Mouse (Mus musculus) heart, embryonic 16.5 days (tissue): ENCODE data around the gene Myo7a. TPM values are rescaled to one million over a fixed set of nuclear protein-coding genes. Genes with fewer than 3 reads are reported as not detected.

ENCODE experiments used
- ATAC-seq: fragments of 200-750 bp; cut with Nextera tagmentation; replicated peaks from 2 replicates; pipeline ENCODE4 v1.8.0; 2017; ENCODE audit warnings: moderate number of reproducible peaks; ENCODE audit not compliant: insufficient read depth, low FRiP score; ENCODE audit errors: extremely low read depth
- H3K27ac ChIP-seq: fragments of 300-500 bp; sonication (generic); 2 replicates; pipeline ENCODE4 v1.5.1; 2014; ENCODE audit warnings: mild to moderate bottlenecking, low read length, control low read depth, moderate library complexity
- H3K27me3 ChIP-seq: fragments of 300-500 bp; sonication (generic); 2 replicates; pipeline ENCODE4 v1.6.1; 2014; ENCODE audit warnings: low read length, mixed read lengths; ENCODE audit not compliant: control insufficient read depth, insufficient read depth
- H3K36me3 ChIP-seq: fragments of 300-500 bp; sonication (generic); 2 replicates; pipeline ENCODE4 v1.6.1; 2014; ENCODE audit not compliant: control insufficient read depth, insufficient read depth
- H3K4me1 ChIP-seq: fragments of 300-500 bp; sonication (generic); 2 replicates; pipeline ENCODE4 v1.6.1; 2014; ENCODE audit warnings: low read length, mixed read lengths; ENCODE audit not compliant: control insufficient read depth, insufficient read depth
- H3K4me2 ChIP-seq: fragments of 300-500 bp; sonication (generic); 2 replicates; pipeline ENCODE4 v1.6.1; 2014; ENCODE audit warnings: low read depth, mild to moderate bottlenecking, control low read depth, low read length
- H3K4me3 ChIP-seq: fragments of 300-500 bp; sonication (generic); 2 replicates; pipeline ENCODE4 v1.5.1; 2014; ENCODE audit warnings: mild to moderate bottlenecking, control low read depth, low read length
- H3K9ac ChIP-seq: fragments of 300-500 bp; sonication (generic); 2 replicates; pipeline ENCODE4 v1.6.1; 2014; ENCODE audit warnings: low read length, control low read depth
- H3K9me3 ChIP-seq: fragments of 300-500 bp; sonication (generic); replicated peaks from 2 replicates; pipeline ENCODE4 v1.6.1; 2016; ENCODE audit warnings: low read length; ENCODE audit not compliant: control insufficient read depth
- WGBS: fragments of 180-500 bp; shearing (Covaris S2); extraction: QIAGEN DNeasy Blood & Tissue Kit; methylation state at CpG from one replicate; pipeline ENCODE4 v1.1.7; 2014; 5-methylcytosine and 5-hydroxymethylcytosine counted together
- polyA plus RNA-seq: library from polyadenylated mRNA; unstranded; fragments of >200 nt; fragmentation: Nextera tagmentation; extraction: Ambion mirVana; gene quantifications from 2 replicates; pipeline ENCODE4 v1.2.1, GENCODE M21; 2015

The Myo7a gene
- polyA plus RNA-seq, 1 experiment from 2014 or later = 4.8 TPM

- no peak overlapping the region for H3K27ac ChIP-seq
- no peaks in the 10 kb centered on the region for H3K36me3 ChIP-seq
- no peak for ATAC-seq
- H3K9ac ChIP-seq = no peak overlapping the region
- no peaks in the 10 kb centered on the region; the same call in 1 of the 2 replicates for H3K27me3 ChIP-seq
- H3K4me3 ChIP-seq = no peak overlapping the region
- no peak overlapping the region for H3K4me2 ChIP-seq
- no peaks in the 10 kb centered on the region for H3K9me3 ChIP-seq
- peaks cover 16% of the 10 kb centered on the region for H3K4me1 ChIP-seq
- WGBS = 59% methylated on average over 3 of the region's 3 CpGs
Measured at GRCm38 (mm10) chr7:98137583-98137982, 18.3 kb upstream of the Myo7a start.

DNA sequence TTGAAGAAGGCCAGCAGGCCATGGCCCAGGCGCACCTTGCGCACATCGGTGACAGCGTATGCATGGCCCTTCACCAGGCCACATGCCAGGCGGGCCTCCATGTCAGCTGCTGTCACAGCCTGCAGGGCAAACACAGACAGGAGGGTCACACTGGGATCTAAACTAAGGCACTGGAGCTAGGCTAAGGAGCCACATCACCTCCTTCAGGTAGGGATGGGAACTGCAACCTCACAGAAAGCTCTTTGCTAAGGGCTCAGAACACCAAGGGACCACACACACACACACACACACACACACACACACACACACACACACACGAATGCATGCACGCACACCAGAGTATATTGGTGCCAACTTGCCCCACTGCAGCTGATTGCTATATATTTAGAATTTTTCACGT lies 12.4 kb upstream of the Myo7a start:
- no peak overlapping the region for H3K4me2 ChIP-seq
- no peak for ATAC-seq
- 88% methylated on average over 8 of the region's 8 CpGs for WGBS
- no peaks in the 10 kb centered on the region for H3K9me3 ChIP-seq
- H3K27me3 ChIP-seq = no peaks in the 10 kb centered on the region
- no peaks in the 10 kb centered on the region for H3K36me3 ChIP-seq
- no peak overlapping the region for H3K4me3 ChIP-seq
- no peak overlapping the region for H3K9ac ChIP-seq
- H3K27ac ChIP-seq = no peak overlapping the region
- H3K4me1 ChIP-seq = no peaks in the 10 kb centered on the region

- Histone ChIP-seq H3K27ac (no peak overlapping the region), H3K27me3 (no peaks in the 10 kb centered on the region)
- no peak for ATAC-seq
Measured at GRCm38 (mm10) chr7:98125473-98125872, 6.1 kb upstream of the Myo7a start.

GRCm38 (mm10) chr7:98124701-98125100 lies 5.4 kb upstream of the Myo7a start:
- H3K4me3 ChIP-seq = no peak overlapping the region
- no peak for ATAC-seq
- no peaks in the 10 kb centered on the region for H3K27me3 ChIP-seq
- no peak overlapping the region for H3K4me2 ChIP-seq
- H3K27ac ChIP-seq = no peak overlapping the region
- no peaks in the 10 kb centered on the region for H3K36me3 ChIP-seq
- peaks cover 3% of the 10 kb centered on the region; the same call in 1 of the 2 replicates for H3K4me1 ChIP-seq
- 35% methylated on average over 5 of the region's 5 CpGs for WGBS
- no peaks in the 10 kb centered on the region for H3K9me3 ChIP-seq
- no peak overlapping the region for H3K9ac ChIP-seq

More at GRCm38 (mm10) chr7:98125473-98125872, 6.1 kb upstream of the Myo7a start:
- H3K4me1 ChIP-seq = peaks cover 1% of the 10 kb centered on the region; the same call in 1 of the 2 replicates
- no peak overlapping the region for H3K4me3 ChIP-seq
- 26% methylated on average over 5 of the region's 5 CpGs for WGBS
- no peak overlapping the region for H3K9ac ChIP-seq
- no peaks in the 10 kb centered on the region for H3K9me3 ChIP-seq
- H3K36me3 ChIP-seq = no peaks in the 10 kb centered on the region
- no peak overlapping the region for H3K4me2 ChIP-seq

DNA sequence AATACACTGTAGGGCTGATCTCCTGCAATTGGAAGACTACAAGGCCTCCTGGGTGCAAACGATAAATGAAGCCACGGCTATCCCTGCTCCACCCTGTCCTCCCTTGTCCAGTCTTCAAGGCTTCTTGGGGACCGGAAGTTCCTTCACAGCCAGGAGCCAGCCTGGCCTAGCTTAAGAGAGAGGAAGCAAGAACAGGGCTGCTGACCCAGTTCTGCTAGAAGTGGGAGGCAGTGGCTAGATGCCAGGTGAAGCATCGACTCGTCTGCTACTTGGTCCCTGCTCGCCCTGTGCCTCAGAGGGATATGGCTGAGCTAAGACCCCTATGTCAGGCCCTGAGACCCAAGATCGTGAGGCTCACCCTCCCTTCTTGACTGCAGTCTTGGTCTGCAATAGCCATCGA lies 2.3 kb upstream of the Myo7a start:
- peaks cover 11% of the 10 kb centered on the region for H3K4me1 ChIP-seq
- no peak overlapping the region for H3K27ac ChIP-seq
- 68% methylated on average over 8 of the region's 8 CpGs for WGBS

DNA sequence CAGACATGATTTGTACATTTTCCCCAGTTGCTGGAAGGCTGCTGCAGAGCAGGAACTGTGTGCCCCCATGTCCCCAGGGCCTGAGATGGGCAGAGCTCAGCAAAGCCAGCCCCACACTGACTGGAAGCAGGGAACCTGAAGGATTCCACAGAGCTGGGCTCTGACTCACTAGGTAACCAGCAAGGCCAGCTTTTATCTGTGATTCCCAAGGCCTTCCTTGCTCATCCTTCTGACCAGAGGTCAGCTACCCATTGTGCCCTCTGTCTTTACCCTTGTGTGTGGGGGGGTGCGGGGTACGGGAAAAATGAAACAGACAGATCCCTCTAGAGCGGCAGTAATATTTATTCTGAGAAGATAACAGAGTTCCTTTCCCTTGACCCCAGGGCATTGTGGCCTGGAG lies 1.9 kb upstream of the Myo7a start:
- peaks cover 12% of the 10 kb centered on the region for H3K4me1 ChIP-seq
- no peaks in the 10 kb centered on the region for H3K36me3 ChIP-seq
- H3K9ac ChIP-seq = no peak overlapping the region
- ATAC-seq = no peak
- no peak overlapping the region for H3K4me2 ChIP-seq
- no peaks in the 10 kb centered on the region for H3K9me3 ChIP-seq
- no peak overlapping the region for H3K4me3 ChIP-seq
- WGBS = 68% methylated on average over 3 of the region's 3 CpGs
- no peak overlapping the region for H3K27ac ChIP-seq
- H3K27me3 ChIP-seq = no peaks in the 10 kb centered on the region

More for the DNA sequence above, 2.3 kb upstream of the Myo7a start:
- Histone ChIP-seq H3K9me3 (no peaks in the 10 kb centered on the region), H3K4me3 (no peak overlapping the region), H3K9ac (0 out of 2 replicates have a peak overlapping the region, but pooled peaks have one; percentile 17), H3K27me3 (no peaks in the 10 kb centered on the region), H3K36me3 (no peaks in the 10 kb centered on the region), H3K4me2 (no peak overlapping the region)
- ATAC-seq = no peak

GRCm38 (mm10) chr7:98120325-98120724 lies 1.0 kb upstream of the Myo7a start:
- WGBS = 9% methylated on average over 7 of the region's 7 CpGs
- no peaks in the 10 kb centered on the region for H3K27me3 ChIP-seq
- H3K36me3 ChIP-seq = no peaks in the 10 kb centered on the region
- H3K27ac ChIP-seq = no peak overlapping the region
- peaks cover 15% of the 10 kb centered on the region for H3K4me1 ChIP-seq
- H3K4me2 ChIP-seq = peak overlapping the region; percentile 66
- peak overlapping the region; percentile 52; the same call in 1 of the 2 replicates for H3K9ac ChIP-seq
- H3K4me3 ChIP-seq = peak overlapping the region; percentile 39
- no peaks in the 10 kb centered on the region for H3K9me3 ChIP-seq
- peak; percentile 59 for ATAC-seq

- Histone ChIP-seq H3K4me2 (peak overlapping the region; percentile 66; the same call in 1 of the 2 replicates), H3K27me3 (no peaks in the 10 kb centered on the region), H3K9me3 (no peaks in the 10 kb centered on the region), H3K27ac (no peak overlapping the region), H3K36me3 (no peaks in the 10 kb centered on the region), H3K4me1 (peaks cover 15% of the 10 kb centered on the region), H3K9ac (no peak overlapping the region), H3K4me3 (no peak overlapping the region)
- ATAC-seq = no peak
- WGBS = 79% methylated on average over 2 of the region's 2 CpGs
Measured at GRCm38 (mm10) chr7:98119961-98120232, 573 bp upstream of the Myo7a start.

GRCm38 (mm10) chr7:98117012-98117660 lies 2.2 kb downstream of the Myo7a start:
- Histone ChIP-seq H3K4me2 (no peak overlapping the region), H3K36me3 (no peaks in the 10 kb centered on the region), H3K27me3 (peaks cover 6% of the 10 kb centered on the region), H3K27ac (no peak overlapping the region), H3K4me1 (peaks cover 15% of the 10 kb centered on the region), H3K9ac (0 out of 2 replicates have a peak overlapping the region, but pooled peaks have one; percentile 11), H3K9me3 (no peaks in the 10 kb centered on the region), H3K4me3 (no peak overlapping the region)
- peak; percentile 52 for ATAC-seq
- WGBS = 26% methylated on average over 11 of the region's 11 CpGs
